Mouse (Mus musculus) C2C12 (cell line): Measurements from ENCODE around the gene Nfic.

Source experiments
- CEBPB ChIP-seq: IDR thresholded peaks from one replicate; pipeline ENCODE4 v1.6.1; 2011; ENCODE audit warnings: low read depth, mild to moderate bottlenecking, control low read depth, moderate library complexity
- CTCF ChIP-seq: IDR thresholded peaks from one replicate; pipeline ENCODE4 v1.5.1; 2011; ENCODE audit not compliant: control insufficient read depth, insufficient read depth, insufficient read length
- FOSL1 ChIP-seq: IDR thresholded peaks from one replicate; pipeline ENCODE4 v1.8.0; 2011; ENCODE audit warnings: mild to moderate bottlenecking, low read length; ENCODE audit not compliant: poor library complexity, insufficient read depth, severe bottlenecking
- MAX ChIP-seq: IDR thresholded peaks from one replicate; pipeline ENCODE4 v1.6.1; 2011; ENCODE audit warnings: mild to moderate bottlenecking, control low read depth
- MYOD1 ChIP-seq: IDR thresholded peaks from one replicate; pipeline ENCODE4 v1.6.1; 2011; ENCODE audit warnings: low read depth; ENCODE audit not compliant: control insufficient read depth, insufficient read length
- MYOG ChIP-seq: IDR thresholded peaks from one replicate; pipeline ENCODE4 v1.6.1; 2011; ENCODE audit not compliant: control insufficient read depth, insufficient read length; ENCODE audit errors: extremely low read depth
- USF1 ChIP-seq: IDR thresholded peaks from one replicate; pipeline ENCODE4 v1.6.1; 2011; ENCODE audit warnings: low read depth, mild to moderate bottlenecking, control low read depth, moderate library complexity

- TF ChIP-seq CTCF, result no peak
- no peak for TF ChIP-seq MYOD1
- TF ChIP-seq FOSL1, result no peak
- TF ChIP-seq USF1, result no peak
- no peak for TF ChIP-seq MYOG
- TF ChIP-seq MAX, result no peak
- TF ChIP-seq CEBPB, result no peak
Observed at GRCm38 (mm10) chr10:81366477-81367206, 88.8 kb downstream of the Nfic start.
